Mouse (Mus musculus) spleen, adult 2 months (tissue): Measurements from ENCODE around the gene Traf7. TPM values are rescaled to one million over a fixed set of nuclear protein-coding genes. Genes with fewer than 3 reads are reported as not detected.

Experiments used
- DNase-seq, 2 experiments: peaks; one replicate each; pipeline versions ENCODE4 v3.0.0 to v3.0.0-alpha.2; 2012 to 2021; ENCODE audit warnings: low spot score in 2 of 2, low read depth in 1 of 2
- H3K27ac ChIP-seq: fragments of 200-500 bp; 2 replicates; pipeline ENCODE4 v1.5.1; 2012; ENCODE audit warnings: low read length, inconsistent platforms; ENCODE audit not compliant: insufficient read depth
- H3K27me3 ChIP-seq: fragments of 200-500 bp; 2 replicates; pipeline ENCODE4 v1.6.1; 2012; ENCODE audit warnings: mild to moderate bottlenecking, moderate library complexity, low read length, inconsistent platforms; ENCODE audit not compliant: control insufficient read depth, insufficient read depth
- H3K36me3 ChIP-seq: fragments of 200-500 bp; 2 replicates; pipeline ENCODE4 v1.6.1; 2012; ENCODE audit warnings: mild to moderate bottlenecking, low read length, inconsistent platforms; ENCODE audit not compliant: control insufficient read depth, insufficient read depth
- H3K4me1 ChIP-seq: fragments of 200-500 bp; 2 replicates; pipeline ENCODE4 v1.6.1; 2011; ENCODE audit warnings: inconsistent platforms; ENCODE audit not compliant: control insufficient read depth, insufficient read depth, insufficient read length
- H3K4me3 ChIP-seq: fragments of 200-500 bp; 2 replicates; pipeline ENCODE4 v1.5.1; 2011; ENCODE audit warnings: mild to moderate bottlenecking, inconsistent platforms; ENCODE audit not compliant: insufficient read depth, insufficient read length; ENCODE audit errors: extremely low read depth
- CTCF ChIP-seq: fragments of 200-500 bp; IDR thresholded peaks from 2 replicates; pipeline ENCODE4 v1.5.1; 2011; ENCODE audit warnings: mild to moderate bottlenecking, inconsistent platforms; ENCODE audit not compliant: insufficient read depth, insufficient read length, insufficient replicate concordance; ENCODE audit errors: extremely low read depth
- POLR2A ChIP-seq: fragments of 200-500 bp; IDR thresholded peaks from 2 replicates; pipeline ENCODE4 v1.6.1; 2011; ENCODE audit warnings: low read depth, low read length, inconsistent platforms
- WGBS: fragments of 180-500 bp; shearing (Covaris S2); methylation state at CpG from one replicate; pipeline ENCODE4 v1.1.7; 2018; 5-methylcytosine and 5-hydroxymethylcytosine counted together
- polyA plus RNA-seq: library from polyadenylated mRNA; depleted of rRNA; stranded (reverse); fragments of >200 nt; gene quantifications from 2 replicates; pipeline ENCODE4 v1.2.3, GENCODE M21; 2012

The Traf7 gene
- polyA plus RNA-seq, 1 experiment = 182 TPM

DNA sequence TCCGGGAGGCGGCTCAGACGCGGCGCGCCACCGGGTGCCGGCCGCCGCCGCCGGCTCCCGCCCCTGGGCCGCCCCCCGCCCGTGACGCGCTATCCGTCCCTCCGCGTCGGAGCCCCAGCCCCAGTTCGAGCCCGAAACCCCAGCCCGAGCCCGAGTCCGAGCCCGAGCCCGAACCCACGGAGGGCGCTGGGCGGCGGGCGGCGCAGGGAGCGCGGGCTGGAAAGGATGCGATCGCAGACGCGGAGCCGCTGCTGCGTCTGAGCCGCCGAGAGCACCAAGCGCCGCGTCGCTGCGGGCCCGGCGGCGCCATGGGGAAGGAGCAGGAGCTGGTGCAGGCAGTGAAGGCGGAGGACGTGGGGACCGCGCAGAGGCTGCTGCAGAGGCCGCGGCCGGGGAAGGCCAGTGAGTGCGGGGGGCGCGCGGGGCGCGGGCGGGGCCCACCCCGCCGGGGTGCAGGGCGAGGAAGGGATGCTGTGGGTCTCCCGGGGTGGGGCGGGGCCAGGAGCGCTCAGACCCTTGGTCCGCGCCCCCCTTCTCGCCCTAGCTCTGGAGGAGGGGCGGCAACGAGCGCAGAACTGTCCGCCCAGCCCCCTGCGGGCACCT, 39.0 kb downstream of the Traf7 start:
- no peak for DNase-seq
- Histone ChIP-seq H3K27me3 (peaks cover 20% of the 10 kb centered on the region), H3K4me1 (peaks cover 10% of the 10 kb centered on the region; the same call in 1 of the 2 replicates), H3K27ac (no peak overlapping the region), H3K4me3 (peak overlapping the region; percentile 56), H3K36me3 (no peaks in the 10 kb centered on the region)
- TF ChIP-seq CTCF = no peak
- TF ChIP-seq POLR2A = no peak
- 1% methylated on average over 73 of the region's 81 CpGs for WGBS

- Histone ChIP-seq H3K4me3 (peak within 1 kb of the TSS; percentile 56), H3K27me3 (peaks cover 20% of the 10 kb centered on the region), H3K4me1 (peaks cover 10% of the 10 kb centered on the region; the same call in 1 of the 2 replicates), H3K36me3 (no peaks in the 10 kb centered on the region), H3K27ac (no peak within 1 kb of the TSS)
- TF ChIP-seq CTCF (no peak), POLR2A (no peak)
- 3% methylated on average over 41 of the region's 45 CpGs for whole genome bisulfite sequencing
- no peak for DNase-seq
These were observed 39.5 kb downstream of the Traf7 start, which contains the start of gene Caskin1 for GRCm38 (mm10) chr17:24488186-24488661. Gene Caskin1, plus strand, starts transcription at chr17:24488601.

DNA sequence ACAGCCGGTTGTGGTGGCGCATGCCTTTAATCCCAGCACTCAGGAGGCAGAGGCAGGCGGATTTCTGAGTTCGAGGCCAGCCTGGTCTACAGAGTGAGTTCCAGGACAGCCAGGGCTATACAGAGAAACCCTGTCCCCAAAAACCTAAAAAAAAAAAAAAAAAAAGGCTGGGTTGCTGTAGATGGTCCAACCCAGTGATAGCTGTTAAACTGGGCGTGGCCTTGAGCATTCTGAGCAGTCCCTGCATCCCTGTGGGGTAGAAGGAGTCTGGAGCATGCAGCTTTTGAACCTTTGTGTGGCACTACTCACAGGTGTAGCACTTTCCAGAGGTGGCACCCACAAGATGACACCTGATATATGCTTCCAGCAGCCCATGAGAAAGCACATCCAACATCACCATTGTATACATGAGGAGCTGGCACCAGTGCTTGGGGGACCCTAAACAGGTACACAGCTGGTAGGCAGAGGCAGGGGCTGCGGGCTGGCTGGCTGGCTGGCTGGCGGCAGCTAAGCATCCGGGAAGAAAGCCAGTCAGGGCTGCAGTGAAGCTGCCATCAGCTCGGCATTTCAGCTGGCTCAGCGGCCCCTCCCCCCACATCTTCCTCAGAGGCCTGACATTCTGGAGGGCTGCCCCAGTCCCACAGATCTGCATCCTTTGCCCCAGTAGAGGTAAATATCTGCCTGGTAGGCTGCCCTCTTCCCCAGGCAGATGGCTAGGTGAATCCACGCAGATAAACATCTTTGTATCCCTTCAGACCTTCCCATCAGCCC, 42.5 kb downstream of the Traf7 start:
- no peak overlapping the region for H3K27ac ChIP-seq
- H3K27me3 ChIP-seq = peaks cover 20% of the 10 kb centered on the region
- TF ChIP-seq CTCF (no peak), POLR2A (no peak)
- WGBS = 57% methylated on average over 11 of the region's 11 CpGs
- no peak overlapping the region for H3K4me3 ChIP-seq
- no peaks in the 10 kb centered on the region for H3K36me3 ChIP-seq
- DNase-seq = no peak
- H3K4me1 ChIP-seq = peaks cover 10% of the 10 kb centered on the region; the same call in 1 of the 2 replicates

- 94% methylated on average over 3 of the region's 3 CpGs for WGBS
These were observed 44.2 kb downstream of the Traf7 start for GRCm38 (mm10) chr17:24483495-24483894.

GRCm38 (mm10) chr17:24481027-24481815, 46.5 kb downstream of the Traf7 start:
- H3K36me3 ChIP-seq = peaks cover 3% of the 10 kb centered on the region; the same call in 1 of the 2 replicates

More at GRCm38 (mm10) chr17:24483495-24483894, 44.2 kb downstream of the Traf7 start:
- TF ChIP-seq POLR2A = no peak
- no peak overlapping the region for H3K4me3 ChIP-seq
- no peak overlapping the region for H3K27ac ChIP-seq
- peaks cover 5% of the 10 kb centered on the region; the same call in 1 of the 2 replicates for H3K4me1 ChIP-seq
- H3K36me3 ChIP-seq = no peaks in the 10 kb centered on the region
- H3K27me3 ChIP-seq = peaks cover 8% of the 10 kb centered on the region
- no peak for DNase-seq

DNA sequence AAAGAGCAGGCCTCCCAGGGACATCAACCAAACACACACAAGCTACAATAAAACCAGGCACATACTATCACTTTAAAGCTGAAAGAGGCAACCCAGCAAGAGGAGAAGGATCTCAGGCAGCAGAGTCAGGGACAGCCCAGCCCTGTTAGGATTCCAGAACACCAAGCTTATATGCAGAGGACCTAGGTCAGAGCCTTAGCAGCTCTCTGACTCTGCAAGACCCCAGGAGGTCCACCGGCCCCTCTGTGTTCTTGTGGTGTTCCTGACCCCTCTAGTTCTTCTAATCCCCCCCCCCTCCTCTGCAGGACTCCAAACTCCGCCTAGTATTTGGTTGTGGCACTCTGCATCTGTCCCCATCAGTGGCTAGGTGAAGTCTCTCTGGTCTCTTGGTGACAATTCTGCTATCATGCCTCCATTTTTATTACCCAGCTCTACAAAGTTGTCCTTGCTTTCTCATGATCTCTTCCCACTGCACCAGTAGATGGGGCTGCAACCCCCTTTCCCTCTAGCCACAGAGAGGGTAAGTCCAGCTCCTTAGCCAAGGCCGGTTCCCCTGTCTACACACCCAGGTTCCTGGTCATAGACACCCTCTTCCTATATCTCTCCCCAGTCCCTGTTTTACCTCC, 47.4 kb downstream of the Traf7 start:
- H3K36me3 ChIP-seq = peaks cover 11% of the 10 kb centered on the region

More at GRCm38 (mm10) chr17:24481027-24481815, 46.5 kb downstream of the Traf7 start:
- DNase-seq = no peak
- WGBS = 96% methylated on average over 20 of the region's 20 CpGs
- Histone ChIP-seq H3K27ac (no peak overlapping the region), H3K4me3 (no peak overlapping the region), H3K4me1 (peaks cover 3% of the 10 kb centered on the region; the same call in 1 of the 2 replicates), H3K27me3 (0 out of 2 replicates have a peak, but pooled peaks cover 1% of the 10 kb centered on the region)
- TF ChIP-seq POLR2A (no peak), CTCF (no peak)

More for the DNA sequence above, 47.4 kb downstream of the Traf7 start:
- Histone ChIP-seq H3K4me1 (peaks cover 3% of the 10 kb centered on the region; the same call in 1 of the 2 replicates), H3K27ac (no peak overlapping the region), H3K4me3 (no peak overlapping the region), H3K27me3 (no peaks in the 10 kb centered on the region)
- no peak for TF ChIP-seq CTCF
- no peak for TF ChIP-seq POLR2A
- no peak for DNase-seq
- 62% methylated on average over 3 of the region's 3 CpGs for WGBS
